Mouse (Mus musculus): ENCODE results near the gene Myocos. TPM values are rescaled to one million over a fixed set of nuclear protein-coding genes. Genes with fewer than 3 reads are reported as not detected.
"Not testable (repeated sequence)": the region's sequence is repeated elsewhere in the genome, so short reads cannot be mapped to it uniquely, and the experiment has no call there.

Myocos gene
- polyA plus RNA-seq, 1 experiment from 2014 or later: not detected

GRCm38 (mm10) chr1:162646083-162646686, 11.8 kb downstream of the Myocos start:
- 68% methylated on average over 10 of the region's 10 CpGs for WGBS
- no peak for DNase-seq (ENCODE audit: low spot score)
- Histone ChIP-seq H3K4me2 (no peak overlapping the region), H3K4me1 (replicated peaks; ENCODE audit: control insufficient read depth, insufficient read depth, low read length) (no peaks in the 10 kb centered on the region), H3K36me3 (ENCODE audit: control insufficient read depth, insufficient read depth, low read length) (no peaks in the 10 kb centered on the region), H3K27me3 (replicated peaks; ENCODE audit: control insufficient read depth, insufficient read depth, low read length) (no peaks in the 10 kb centered on the region), H3K9ac (ENCODE audit: low read depth, low read length) (no peak overlapping the region), H3K4me3 (ENCODE audit: low read depth, low read length) (no peak overlapping the region), H3K9me3 (ENCODE audit: control insufficient read depth, low read length) (no peaks in the 10 kb centered on the region), H3K27ac (ENCODE audit: low read depth, low read length) (no peak overlapping the region)
- no peak for ATAC-seq (replicated peaks; ENCODE audit: low FRiP score)

DNA sequence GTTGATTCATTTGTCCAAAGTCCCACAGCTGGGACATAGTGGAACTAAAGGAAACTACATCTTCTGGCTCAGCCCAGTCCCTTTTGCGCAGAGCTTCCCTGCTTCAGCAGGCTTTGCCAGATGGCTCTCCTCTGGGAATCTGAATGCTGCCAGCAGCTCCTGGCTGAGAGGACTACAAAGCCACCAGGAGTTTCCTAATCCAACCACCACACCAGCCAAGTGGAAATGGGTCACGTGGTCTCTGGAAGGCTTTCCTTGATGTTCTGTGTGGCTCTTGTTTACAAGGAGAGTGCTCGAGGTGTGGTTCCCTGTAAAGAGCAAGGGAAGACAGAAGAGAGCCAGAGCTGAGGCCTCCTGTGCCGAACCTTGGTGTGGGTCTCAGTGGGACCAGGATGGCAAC, 14.3 kb downstream of the Myocos start:
- H3K4me1 ChIP-seq (replicated peaks; ENCODE audit: control insufficient read depth, insufficient read depth, low read length): no peaks in the 10 kb centered on the region
- H3K9ac ChIP-seq (ENCODE audit: low read depth, low read length): no peak overlapping the region
- H3K9me3 ChIP-seq (ENCODE audit: control insufficient read depth, low read length): no peaks in the 10 kb centered on the region
- ATAC-seq (replicated peaks; ENCODE audit: low FRiP score): no peak
- no peak overlapping the region for H3K27ac ChIP-seq (ENCODE audit: low read depth, low read length)
- no peaks in the 10 kb centered on the region for H3K27me3 ChIP-seq (replicated peaks; ENCODE audit: control insufficient read depth, insufficient read depth, low read length)
- no peak overlapping the region for H3K4me3 ChIP-seq (ENCODE audit: low read depth, low read length)
- 41% methylated on average over 4 of the region's 4 CpGs for WGBS
- no peak for DNase-seq (ENCODE audit: low spot score)
- no peaks in the 10 kb centered on the region for H3K36me3 ChIP-seq (ENCODE audit: control insufficient read depth, insufficient read depth, low read length)
- H3K4me2 ChIP-seq: no peak overlapping the region

GRCm38 (mm10) chr1:162642591-162642990, 15.4 kb downstream of the Myocos start:
- H3K4me2 ChIP-seq: no peak overlapping the region
- no peaks in the 10 kb centered on the region for H3K27me3 ChIP-seq (replicated peaks; ENCODE audit: control insufficient read depth, insufficient read depth, low read length)
- DNase-seq (ENCODE audit: low spot score) (no peak), ATAC-seq (replicated peaks; ENCODE audit: low FRiP score) (no peak)
- H3K4me3 ChIP-seq (ENCODE audit: low read depth, low read length): no peak overlapping the region
- H3K4me1 ChIP-seq (replicated peaks; ENCODE audit: control insufficient read depth, insufficient read depth, low read length): no peaks in the 10 kb centered on the region
- no peak overlapping the region for H3K27ac ChIP-seq (ENCODE audit: low read depth, low read length)
- 72% methylated on average over 3 of the region's 3 CpGs for WGBS
- no peaks in the 10 kb centered on the region for H3K36me3 ChIP-seq (ENCODE audit: control insufficient read depth, insufficient read depth, low read length)
- H3K9me3 ChIP-seq (ENCODE audit: control insufficient read depth, low read length): no peaks in the 10 kb centered on the region
- H3K9ac ChIP-seq (ENCODE audit: low read depth, low read length): no peak overlapping the region

- Histone ChIP-seq H3K9me3 (ENCODE audit: control insufficient read depth, low read length) (no peaks in the 10 kb centered on the region), H3K27me3 (replicated peaks; ENCODE audit: control insufficient read depth, insufficient read depth, low read length) (no peaks in the 10 kb centered on the region), H3K4me3 (ENCODE audit: low read depth, low read length) (no peak overlapping the region), H3K27ac (ENCODE audit: low read depth, low read length) (no peak overlapping the region), H3K4me2 (no peak overlapping the region), H3K4me1 (replicated peaks; ENCODE audit: control insufficient read depth, insufficient read depth, low read length) (no peaks in the 10 kb centered on the region), H3K9ac (ENCODE audit: low read depth, low read length) (no peak overlapping the region), H3K36me3 (ENCODE audit: control insufficient read depth, insufficient read depth, low read length) (no peaks in the 10 kb centered on the region)
- WGBS: 92% methylated on average over 1 of the region's 1 CpGs
- ATAC-seq (replicated peaks; ENCODE audit: low FRiP score): no peak
- no peak for DNase-seq (ENCODE audit: low spot score)
Measured at GRCm38 (mm10) chr1:162639861-162640260, 18.2 kb downstream of the Myocos start.

- no peak for ATAC-seq (replicated peaks; ENCODE audit: low FRiP score)
- Histone ChIP-seq H3K36me3 (ENCODE audit: control insufficient read depth, insufficient read depth, low read length) (no peaks in the 10 kb centered on the region), H3K9me3 (ENCODE audit: control insufficient read depth, low read length) (no peaks in the 10 kb centered on the region), H3K4me3 (ENCODE audit: low read depth, low read length) (no peak within 1 kb of the TSS), H3K4me1 (replicated peaks; ENCODE audit: control insufficient read depth, insufficient read depth, low read length) (no peaks in the 10 kb centered on the region), H3K4me2 (no peak within 1 kb of the TSS), H3K27me3 (replicated peaks; ENCODE audit: control insufficient read depth, insufficient read depth, low read length) (no peaks in the 10 kb centered on the region), H3K27ac (ENCODE audit: low read depth, low read length) (no peak within 1 kb of the TSS), H3K9ac (ENCODE audit: low read depth, low read length) (no peak within 1 kb of the TSS)
- WGBS: 77% methylated on average over 10 of the region's 10 CpGs
- DNase-seq (ENCODE audit: low spot score): no peak
Measured at GRCm38 (mm10) chr1:162639051-162639750, 18.8 kb downstream of the Myocos start, which contains the start of gene Myoc. TSS of gene Myoc (plus strand) at chr1:162639155.

GRCm38 (mm10) chr1:162638535-162638934, 19.5 kb downstream of the Myocos start:
- Histone ChIP-seq H3K36me3 (ENCODE audit: control insufficient read depth, insufficient read depth, low read length) (no peaks in the 10 kb centered on the region), H3K4me2 (no peak overlapping the region), H3K9ac (ENCODE audit: low read depth, low read length) (no peak overlapping the region), H3K9me3 (ENCODE audit: control insufficient read depth, low read length) (no peaks in the 10 kb centered on the region), H3K27ac (ENCODE audit: low read depth, low read length) (no peak overlapping the region), H3K27me3 (replicated peaks; ENCODE audit: control insufficient read depth, insufficient read depth, low read length) (no peaks in the 10 kb centered on the region), H3K4me1 (replicated peaks; ENCODE audit: control insufficient read depth, insufficient read depth, low read length) (no peaks in the 10 kb centered on the region), H3K4me3 (ENCODE audit: low read depth, low read length) (no peak overlapping the region)
- WGBS: 85% methylated on average over 4 of the region's 4 CpGs
- DNase-seq (ENCODE audit: low spot score): no peak
- no peak for ATAC-seq (replicated peaks; ENCODE audit: low FRiP score)

- no peak overlapping the region for H3K27ac ChIP-seq (ENCODE audit: low read depth, low read length)
- 60% methylated on average over 3 of the region's 3 CpGs for WGBS
- H3K27me3 ChIP-seq (replicated peaks; ENCODE audit: control insufficient read depth, insufficient read depth, low read length): no peaks in the 10 kb centered on the region
- no peaks in the 10 kb centered on the region for H3K4me1 ChIP-seq (replicated peaks; ENCODE audit: control insufficient read depth, insufficient read depth, low read length)
- DNase-seq (ENCODE audit: low spot score) (no peak), ATAC-seq (replicated peaks; ENCODE audit: low FRiP score) (no peak)
- H3K9me3 ChIP-seq (ENCODE audit: control insufficient read depth, low read length): no peaks in the 10 kb centered on the region
- H3K9ac ChIP-seq (ENCODE audit: low read depth, low read length): no peak overlapping the region
- H3K4me2 ChIP-seq: no peak overlapping the region
- no peaks in the 10 kb centered on the region for H3K36me3 ChIP-seq (ENCODE audit: control insufficient read depth, insufficient read depth, low read length)
- no peak overlapping the region for H3K4me3 ChIP-seq (ENCODE audit: low read depth, low read length)
Measured at GRCm38 (mm10) chr1:162636516-162636915, 21.5 kb downstream of the Myocos start.

DNA sequence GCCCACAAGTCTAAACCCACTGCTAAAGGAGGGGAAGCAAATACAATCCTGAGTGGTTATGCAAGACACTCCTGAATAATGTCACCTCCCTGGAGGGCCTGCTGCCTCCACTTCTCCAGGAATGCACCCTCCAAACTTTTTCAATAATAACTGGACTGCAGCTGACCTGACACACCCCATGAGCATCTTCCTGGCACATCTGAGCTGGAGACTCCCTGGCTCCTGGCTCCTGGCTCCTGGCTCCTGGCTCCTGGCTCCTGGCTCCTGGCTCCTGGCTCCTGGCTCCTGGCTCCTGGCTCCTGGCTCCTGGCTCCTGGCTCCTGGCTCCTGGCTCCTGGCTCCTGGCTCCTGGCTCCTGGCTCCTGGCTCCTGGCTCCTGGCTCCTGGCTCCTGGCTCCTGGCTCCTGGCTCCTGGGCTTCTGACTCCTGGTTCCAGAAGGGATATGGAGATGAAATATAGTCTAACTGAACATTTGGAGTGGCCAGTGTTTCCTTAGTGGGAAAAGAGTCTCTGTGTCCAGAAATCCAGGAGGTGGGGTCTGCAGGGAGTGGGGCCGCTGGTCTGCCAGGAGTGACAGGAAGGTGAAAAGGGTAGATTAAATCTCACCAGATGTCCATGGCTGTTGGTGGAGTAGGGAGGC, 22.6 kb downstream of the Myocos start:
- H3K27ac ChIP-seq (ENCODE audit: low read depth, low read length); DNase-seq (ENCODE audit: low spot score); H3K27me3 ChIP-seq (replicated peaks; ENCODE audit: control insufficient read depth, insufficient read depth, low read length); H3K9me3 ChIP-seq (ENCODE audit: control insufficient read depth, low read length); H3K36me3 ChIP-seq (ENCODE audit: control insufficient read depth, insufficient read depth, low read length); H3K4me2 ChIP-seq; H3K4me3 ChIP-seq (ENCODE audit: low read depth, low read length); H3K9ac ChIP-seq (ENCODE audit: low read depth, low read length); H3K4me1 ChIP-seq (replicated peaks; ENCODE audit: control insufficient read depth, insufficient read depth, low read length); ATAC-seq (replicated peaks; ENCODE audit: low FRiP score): not testable (repeated sequence)
- 36% methylated on average over 1 of the region's 1 CpGs for WGBS

DNA sequence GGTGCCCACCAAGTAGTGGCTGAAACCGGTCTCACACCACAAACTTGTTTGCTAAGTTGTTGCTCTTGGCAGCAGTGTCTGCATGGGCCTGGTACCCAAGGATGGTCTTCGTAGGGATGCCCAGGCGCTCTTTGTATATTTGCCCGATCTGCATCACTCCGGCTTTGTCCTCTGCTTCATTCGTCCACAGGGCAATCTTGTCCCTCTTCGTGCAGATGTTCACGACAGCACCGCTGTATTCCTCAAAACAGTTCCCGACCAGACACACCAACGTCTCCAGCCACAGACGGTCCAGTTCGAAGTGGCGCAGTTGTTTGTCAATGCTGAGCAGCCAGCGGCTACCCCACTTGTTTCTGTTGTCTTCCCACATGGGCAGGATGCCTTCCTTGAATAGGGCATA, 29.7 kb downstream of the Myocos start:
- not testable (repeated sequence) for H3K27me3 ChIP-seq (replicated peaks; ENCODE audit: control insufficient read depth, insufficient read depth, low read length); H3K4me3 ChIP-seq (ENCODE audit: low read depth, low read length); ATAC-seq (replicated peaks; ENCODE audit: low FRiP score); DNase-seq (ENCODE audit: low spot score); H3K27ac ChIP-seq (ENCODE audit: low read depth, low read length); H3K36me3 ChIP-seq (ENCODE audit: control insufficient read depth, insufficient read depth, low read length); H3K4me2 ChIP-seq; H3K4me1 ChIP-seq (replicated peaks; ENCODE audit: control insufficient read depth, insufficient read depth, low read length); H3K9me3 ChIP-seq (ENCODE audit: control insufficient read depth, low read length); H3K9ac ChIP-seq (ENCODE audit: low read depth, low read length)
- 88% methylated on average over 15 of the region's 15 CpGs for WGBS
